Mouse (Mus musculus) heart, postnatal 0 days (tissue): ENCODE measurements around the gene Adora1.

Experiments
- CTCF ChIP-seq: IDR thresholded peaks from 2 replicates; pipeline ENCODE4 v1.5.1; 2016; ENCODE audit warnings: antibody characterized with exemption, control low read depth, low read depth
- EP300 ChIP-seq: IDR thresholded peaks from 2 replicates; pipeline ENCODE4 v1.6.1; 2016; ENCODE audit warnings: antibody characterized with exemption, low read depth

DNA sequence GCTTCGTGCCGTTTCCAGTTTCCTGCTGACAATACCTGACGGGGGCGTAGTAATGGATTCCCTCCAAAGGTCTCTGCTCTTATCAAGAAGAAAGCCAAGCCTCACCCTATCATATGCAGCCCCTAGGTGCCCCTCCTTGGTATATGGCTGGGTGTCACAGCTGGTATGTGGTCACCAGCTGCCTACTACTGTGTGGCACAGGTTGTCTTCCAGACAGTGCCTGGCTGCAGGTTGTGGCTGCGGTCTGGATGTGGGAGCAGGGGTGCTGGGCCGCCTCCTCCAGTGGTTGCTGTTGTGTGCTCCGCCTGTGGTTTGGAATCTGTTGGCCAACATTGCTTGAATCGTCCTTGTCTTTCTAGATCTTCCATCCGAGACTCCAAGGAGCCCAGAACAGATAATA, 84.5 kb downstream of the Adora1 start:
- TF ChIP-seq CTCF (no peak), EP300 (no peak)
